Mouse (Mus musculus) cerebellum, adult 2 months (tissue): Measurements from ENCODE around the gene Ap1b1. TPM values are rescaled to one million over a fixed set of nuclear protein-coding genes. Genes with fewer than 3 reads are reported as not detected.

Experiments used
- DNase-seq, 2 experiments: peaks; one replicate each; pipeline ENCODE4 v3.0.0; 2021
- H3K27ac ChIP-seq: fragments of 200-500 bp; 2 replicates; pipeline ENCODE4 v1.5.1; 2012; ENCODE audit warnings: low read length, control low read depth, inconsistent platforms; ENCODE audit not compliant: insufficient read depth
- H3K27me3 ChIP-seq: fragments of 200-500 bp; 2 replicates; pipeline ENCODE4 v1.6.1; 2012; ENCODE audit warnings: inconsistent platforms, mild to moderate bottlenecking, low read length, moderate library complexity; ENCODE audit not compliant: control insufficient read depth, insufficient read depth
- H3K4me1 ChIP-seq: fragments of 200-500 bp; 2 replicates; pipeline ENCODE4 v1.6.1; 2011; ENCODE audit warnings: low read length; ENCODE audit not compliant: control insufficient read depth, insufficient read depth
- H3K4me3 ChIP-seq: fragments of 200-500 bp; replicated peaks from 2 replicates; pipeline ENCODE3; 2011; ENCODE audit warnings: mild to moderate bottlenecking, low read depth, low read length, control low read depth; ENCODE audit not compliant: insufficient read depth
- CTCF ChIP-seq: fragments of 200-500 bp; IDR thresholded peaks from 2 replicates; pipeline ENCODE4 v1.5.1; 2011; ENCODE audit warnings: low read depth, mild to moderate bottlenecking, control low read depth, low read length, moderate library complexity, borderline replicate concordance; ENCODE audit not compliant: insufficient read depth
- POLR2A ChIP-seq: fragments of 200-500 bp; IDR thresholded peaks from 2 replicates; pipeline ENCODE4 v1.6.1; 2011; ENCODE audit warnings: low read length, control low read depth, borderline replicate concordance; ENCODE audit not compliant: insufficient read depth
- WGBS: fragments of 180-500 bp; shearing (Covaris S2); methylation state at CpG from one replicate; pipeline ENCODE4 v1.1.7; 2018; 5-methylcytosine and 5-hydroxymethylcytosine counted together
- polyA plus RNA-seq: library from polyadenylated mRNA; depleted of rRNA; stranded (reverse); fragments of >200 nt; gene quantifications from 2 replicates; pipeline ENCODE4 v1.2.3, GENCODE M21; 2012

Gene Ap1b1
- polyA plus RNA-seq, 1 experiment, result 180 TPM

GRCm38 (mm10) chr11:5061413-5062139, 75.0 kb downstream of the Ap1b1 start:
- Histone ChIP-seq H3K27ac (no peak overlapping the region), H3K4me3 (peak overlapping the region; percentile 26), H3K27me3 (no peaks in the 10 kb centered on the region; the same call in 1 of the 2 replicates), H3K4me1 (peaks cover 16% of the 10 kb centered on the region)
- DNase-seq, result peak; percentile 86
- TF ChIP-seq POLR2A, result no peak
- TF ChIP-seq CTCF, result no peak
- 18% methylated on average over 62 of the region's 62 CpGs for WGBS

GRCm38 (mm10) chr11:5062326-5062725, 75.7 kb downstream of the Ap1b1 start:
- WGBS, result 39% methylated on average over 13 of the region's 13 CpGs
- peaks cover 16% of the 10 kb centered on the region for H3K4me1 ChIP-seq
- no peaks in the 10 kb centered on the region; the same call in 1 of the 2 replicates for H3K27me3 ChIP-seq
- H3K4me3 ChIP-seq, result no peak overlapping the region
- DNase-seq, result no peak
- TF ChIP-seq CTCF (no peak), POLR2A (no peak)
- H3K27ac ChIP-seq, result no peak overlapping the region

- no peak for DNase-seq
- peaks cover 16% of the 10 kb centered on the region for H3K4me1 ChIP-seq
- WGBS, result 68% methylated on average over 13 of the region's 13 CpGs
- no peak overlapping the region for H3K4me3 ChIP-seq
- TF ChIP-seq POLR2A (no peak), CTCF (no peak)
- H3K27me3 ChIP-seq, result no peaks in the 10 kb centered on the region; the same call in 1 of the 2 replicates
- no peak overlapping the region for H3K27ac ChIP-seq
Measured at GRCm38 (mm10) chr11:5062860-5063505, 76.4 kb downstream of the Ap1b1 start.

GRCm38 (mm10) chr11:5063561-5064281, 77.1 kb downstream of the Ap1b1 start:
- peak; percentile 37 to 48 for DNase-seq
- H3K27ac ChIP-seq, result no peak overlapping the region
- WGBS, result 39% methylated on average over 31 of the region's 31 CpGs
- H3K4me3 ChIP-seq, result peak overlapping the region; percentile 56
- peaks cover 16% of the 10 kb centered on the region for H3K4me1 ChIP-seq
- TF ChIP-seq POLR2A (no peak), CTCF (no peak)
- H3K27me3 ChIP-seq, result no peaks in the 10 kb centered on the region; the same call in 1 of the 2 replicates

GRCm38 (mm10) chr11:5064282-5065055, 77.8 kb downstream of the Ap1b1 start:
- Histone ChIP-seq H3K4me1 (peaks cover 16% of the 10 kb centered on the region), H3K27me3 (no peaks in the 10 kb centered on the region), H3K4me3 (peak overlapping the region; percentile 56), H3K27ac (no peak overlapping the region)
- WGBS, result 8% methylated on average over 38 of the region's 38 CpGs
- no peak for TF ChIP-seq POLR2A
- no peak for TF ChIP-seq CTCF
- DNase-seq, result no peak

GRCm38 (mm10) chr11:5065056-5065821, 78.6 kb downstream of the Ap1b1 start, which contains the start of gene Gas2l1:
Gene Gas2l1 (minus strand): TSS chr11:5065327.
- Histone ChIP-seq H3K27ac (no peak within 1 kb of the TSS), H3K4me1 (peaks cover 16% of the 10 kb centered on the region), H3K4me3 (peak within 1 kb of the TSS; percentile 56), H3K27me3 (no peaks in the 10 kb centered on the region)
- DNase-seq, result peak; percentile 85 to 89
- 1% methylated on average over 49 of the region's 50 CpGs for WGBS
- peak; percentile 71 for TF ChIP-seq CTCF
- peak; percentile 30; the same call in 1 of the 2 replicates for TF ChIP-seq POLR2A

- peaks cover 14% of the 10 kb centered on the region for H3K4me1 ChIP-seq
- H3K27ac ChIP-seq, result no peak overlapping the region
- H3K4me3 ChIP-seq, result no peak overlapping the region
- TF ChIP-seq CTCF (no peak), POLR2A (no peak)
- no peaks in the 10 kb centered on the region for H3K27me3 ChIP-seq
- no peak for DNase-seq
Measured at GRCm38 (mm10) chr11:5067063-5067462, 80.4 kb downstream of the Ap1b1 start.
